Mouse (Mus musculus) liver, embryonic 13.5 days (tissue): Measurements from ENCODE around the gene Egfr. TPM values are rescaled to one million over a fixed set of nuclear protein-coding genes. Genes with fewer than 3 reads are reported as not detected.

ENCODE experiments used
- ATAC-seq: fragments of 200-750 bp; cut with Nextera tagmentation; 2 replicates; pipeline ENCODE4 v1.8.0; 2017; ENCODE audit warnings: low read depth, mild to moderate bottlenecking, moderate number of reproducible peaks, moderate library complexity
- DNase-seq: peaks from one replicate; pipeline ENCODE4 v3.0.0; 2022
- H3K27ac ChIP-seq: fragments of 300-500 bp; sonication (generic); 2 replicates; pipeline ENCODE4 v1.5.1; 2015; ENCODE audit warnings: moderate library complexity, mild to moderate bottlenecking, inconsistent platforms
- H3K27me3 ChIP-seq: fragments of 300-500 bp; sonication (generic); 2 replicates; pipeline ENCODE4 v1.6.1; 2015; ENCODE audit warnings: mild to moderate bottlenecking, inconsistent platforms
- H3K36me3 ChIP-seq: fragments of 300-500 bp; sonication (generic); 2 replicates; pipeline ENCODE4 v1.6.1; 2015; ENCODE audit warnings: mild to moderate bottlenecking, inconsistent platforms
- H3K4me1 ChIP-seq: fragments of 300-500 bp; sonication (generic); replicated peaks from 2 replicates; pipeline ENCODE4 v1.6.1; 2015; ENCODE audit warnings: inconsistent platforms
- H3K4me2 ChIP-seq: fragments of 300-500 bp; sonication (generic); 2 replicates; pipeline ENCODE4 v1.6.1; 2015; ENCODE audit warnings: inconsistent platforms, mild to moderate bottlenecking, moderate library complexity
- H3K4me3 ChIP-seq: fragments of 300-500 bp; sonication (generic); replicated peaks from 2 replicates; pipeline ENCODE4 v1.5.1; 2015; ENCODE audit warnings: mild to moderate bottlenecking, inconsistent platforms
- H3K9ac ChIP-seq: fragments of 300-500 bp; sonication (generic); 2 replicates; pipeline ENCODE4 v1.6.1; 2015; ENCODE audit warnings: mild to moderate bottlenecking, inconsistent platforms
- H3K9me3 ChIP-seq: fragments of 300-500 bp; sonication (generic); replicated peaks from 2 replicates; pipeline ENCODE4 v1.6.1; 2016; ENCODE audit warnings: inconsistent platforms
- WGBS: fragments of 180-500 bp; shearing (Covaris S2); methylation state at CpG from one replicate; pipeline ENCODE4 v1.1.7; 2015; ENCODE audit not compliant: insufficient replicate concordance; 5-methylcytosine and 5-hydroxymethylcytosine counted together
- polyA plus RNA-seq: library from polyadenylated mRNA; unstranded; fragments of >200 nt; fragmentation: Nextera tagmentation; extraction: Ambion mirVana; gene quantifications from 2 replicates; pipeline ENCODE4 v1.2.1, GENCODE M21; 2015

Gene Egfr
- polyA plus RNA-seq, 1 experiment from 2014 or later: 0.67 TPM

DNA sequence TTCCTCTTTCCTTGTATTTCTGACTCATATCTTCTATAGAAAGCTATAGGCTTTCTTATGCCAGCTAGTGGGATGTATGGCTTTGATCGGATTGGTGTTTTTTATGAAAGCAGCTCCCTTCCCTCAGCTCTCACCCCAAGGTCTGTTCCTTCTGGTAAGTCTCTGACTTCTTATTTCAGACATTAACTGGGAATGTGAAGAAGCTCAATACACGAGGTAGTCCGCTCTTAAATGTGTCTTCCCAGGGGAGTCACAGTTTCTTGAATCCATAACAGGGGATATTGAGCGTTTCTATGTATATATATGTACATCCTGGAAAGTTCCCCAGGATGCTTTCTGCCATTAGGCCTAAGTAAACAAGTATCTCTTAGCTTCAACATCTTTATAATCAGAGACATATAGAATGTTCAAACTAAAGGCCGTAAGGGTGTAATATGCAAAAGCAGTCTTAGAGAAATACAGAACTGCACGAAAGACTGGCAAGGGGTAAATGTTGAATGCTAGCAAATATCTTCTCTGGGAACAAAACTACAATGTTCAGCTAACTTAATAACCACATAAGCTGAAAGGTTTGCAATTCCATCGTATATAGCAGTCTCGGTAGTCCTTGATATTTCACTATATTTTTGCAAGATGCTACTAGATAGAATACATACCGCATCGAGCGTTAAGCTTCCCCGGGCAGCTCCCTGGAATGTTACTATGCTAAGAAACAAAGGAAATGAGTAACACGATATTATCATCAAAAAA lies 198.4 kb downstream of the Egfr start:
- Histone ChIP-seq H3K4me2 (peak overlapping the region; percentile 67), H3K36me3 (0 out of 2 replicates have a peak, but pooled peaks cover 5% of the 10 kb centered on the region), H3K27ac (peak overlapping the region; percentile 74), H3K9ac (peak overlapping the region; percentile 79), H3K4me3 (peak overlapping the region; percentile 86), H3K9me3 (no peaks in the 10 kb centered on the region), H3K27me3 (no peaks in the 10 kb centered on the region), H3K4me1 (peaks cover 42% of the 10 kb centered on the region)
- DNase-seq (no peak), ATAC-seq (no peak)
- WGBS: 30% methylated on average over 13 of the region's 13 CpGs

DNA sequence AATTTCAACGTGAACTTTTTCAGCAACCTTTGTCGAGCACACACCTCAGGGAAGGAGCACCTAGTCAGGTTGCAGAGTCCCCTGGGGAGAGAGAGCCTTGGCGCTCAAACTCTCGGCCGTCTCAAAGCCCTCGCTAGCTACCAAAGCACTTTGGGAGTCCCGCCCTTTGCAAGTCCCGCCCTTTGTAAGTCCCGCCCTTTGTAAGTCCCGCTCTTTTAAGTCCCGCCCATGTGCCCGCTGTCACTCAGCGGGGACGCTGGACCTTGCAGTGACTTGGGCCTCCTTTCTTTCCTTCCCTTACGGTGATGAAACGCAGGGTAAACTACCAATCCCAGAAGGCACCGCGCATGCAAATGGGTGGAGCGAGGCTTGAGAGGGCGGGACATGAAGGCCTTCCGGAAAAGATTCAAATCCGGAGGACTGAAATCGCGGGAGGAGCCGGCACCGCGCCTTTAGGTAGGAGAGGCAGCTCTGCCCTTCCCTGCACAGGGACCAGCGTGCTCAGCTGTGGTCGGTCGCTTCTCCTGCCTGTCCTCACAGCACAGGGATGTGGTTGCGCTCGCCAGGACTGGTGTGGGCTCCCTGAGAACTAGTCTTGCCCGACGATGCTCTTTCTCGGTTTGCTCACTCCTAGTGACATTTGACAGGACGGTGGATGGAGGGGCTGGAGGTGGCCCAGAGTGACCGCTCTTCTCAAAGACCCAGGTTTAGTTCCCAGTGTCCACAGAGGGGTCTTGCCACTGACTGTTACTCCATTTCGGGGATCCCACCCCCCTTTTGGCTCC lies 199.2 kb downstream of the Egfr start, which contains the start of gene Fbxo48:
TSS of gene Fbxo48 (plus strand) at position 400 of the 785 bp plus-strand sequence.
- H3K4me1 ChIP-seq: peaks cover 48% of the 10 kb centered on the region
- DNase-seq (peak; percentile 97), ATAC-seq (peak; percentile 99)
- H3K9ac ChIP-seq: peak within 1 kb of the TSS; percentile 93
- H3K4me3 ChIP-seq: peak within 1 kb of the TSS; percentile 86
- no peaks in the 10 kb centered on the region for H3K27me3 ChIP-seq
- WGBS: under 1% methylated on average over 38 of the region's 38 CpGs
- H3K36me3 ChIP-seq: 0 out of 2 replicates have a peak, but pooled peaks cover 5% of the 10 kb centered on the region
- H3K4me2 ChIP-seq: peak within 1 kb of the TSS; percentile 84
- peak within 1 kb of the TSS; percentile 82 for H3K27ac ChIP-seq
- H3K9me3 ChIP-seq: no peaks in the 10 kb centered on the region

DNA sequence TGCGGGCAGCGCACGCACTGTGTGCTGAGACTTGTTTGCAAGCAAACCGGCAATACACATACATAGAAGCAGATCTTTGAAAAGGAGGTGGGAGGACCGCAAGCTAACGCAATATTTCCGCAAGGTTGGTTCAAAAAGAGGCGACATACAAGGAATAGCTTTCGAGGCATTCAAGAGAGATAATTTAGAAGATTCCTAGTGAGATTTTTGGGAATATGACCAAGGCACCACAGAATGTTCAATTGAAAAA lies 199.7 kb downstream of the Egfr start:
- H3K27me3 ChIP-seq: no peaks in the 10 kb centered on the region
- no peaks in the 10 kb centered on the region for H3K9me3 ChIP-seq
- ATAC-seq: peak; percentile 10; the same call in 1 of the 2 replicates
- no peak for DNase-seq
- peak overlapping the region; percentile 86 for H3K4me3 ChIP-seq
- peak overlapping the region; percentile 93 for H3K9ac ChIP-seq
- peaks cover 8% of the 10 kb centered on the region; the same call in 1 of the 2 replicates for H3K36me3 ChIP-seq
- H3K4me2 ChIP-seq: peak overlapping the region; percentile 84
- peak overlapping the region; percentile 82 for H3K27ac ChIP-seq
- H3K4me1 ChIP-seq: peaks cover 53% of the 10 kb centered on the region
- WGBS: 3% methylated on average over 9 of the region's 9 CpGs

DNA sequence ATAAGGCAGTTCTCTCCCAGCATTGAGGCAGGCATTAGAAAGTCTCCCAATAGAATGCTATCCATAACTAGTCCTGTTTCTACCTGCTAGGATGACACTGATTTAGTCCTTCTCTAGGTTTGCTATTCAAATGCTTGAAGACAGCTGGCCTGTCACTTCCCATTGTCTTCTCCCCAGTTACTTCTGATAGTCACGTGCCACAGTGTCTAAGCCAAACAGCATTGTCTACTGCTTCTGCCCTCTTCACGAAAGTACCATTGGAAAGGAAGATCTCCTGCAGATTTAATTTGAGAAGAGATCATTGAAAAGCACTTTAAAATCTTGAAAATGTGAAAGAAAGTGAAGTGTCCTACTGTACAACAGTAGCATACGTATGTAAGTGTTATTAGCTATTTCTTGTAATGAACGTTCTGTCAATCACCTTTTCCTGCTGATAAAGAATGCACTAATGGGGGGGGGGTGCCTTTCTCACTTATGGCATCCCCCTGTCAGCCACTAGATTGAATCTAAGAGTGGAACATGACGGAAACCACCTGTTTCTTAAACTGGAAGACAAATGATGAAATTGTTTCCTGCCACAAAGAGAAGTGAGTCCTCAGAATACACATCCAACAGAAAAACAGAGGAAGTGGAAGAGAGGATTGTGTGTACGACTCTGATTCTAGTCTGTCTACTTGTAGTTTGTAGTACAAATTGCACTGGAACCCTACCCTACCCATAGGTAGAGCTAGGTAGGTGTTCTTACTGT lies 204.3 kb downstream of the Egfr start:
- ATAC-seq: no peak
- H3K27ac ChIP-seq: no peak overlapping the region

DNA sequence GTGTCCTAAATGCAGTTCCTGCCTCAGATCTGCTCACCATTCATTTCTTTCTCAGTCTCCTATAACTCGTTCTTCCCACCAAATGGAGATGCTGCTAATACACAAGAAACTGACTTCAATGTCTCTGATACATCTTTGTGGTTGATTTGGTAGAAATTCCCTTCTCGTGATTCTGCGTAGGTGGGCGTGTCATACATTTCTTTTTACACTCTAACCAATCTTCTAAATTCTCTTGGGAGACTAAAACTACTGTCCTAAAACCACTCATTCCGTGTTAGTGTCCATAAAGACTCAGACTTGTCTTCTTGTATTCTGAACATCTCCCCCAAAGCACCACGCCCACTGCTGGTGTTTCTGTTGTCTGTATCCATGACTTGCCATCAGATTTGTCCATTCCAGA lies 205.0 kb downstream of the Egfr start:
- DNase-seq: no peak
- H3K27me3 ChIP-seq: no peaks in the 10 kb centered on the region
- H3K9me3 ChIP-seq: no peaks in the 10 kb centered on the region
- no peak overlapping the region for H3K4me3 ChIP-seq
- H3K9ac ChIP-seq: no peak overlapping the region
- H3K36me3 ChIP-seq: peaks cover 17% of the 10 kb centered on the region
- H3K4me2 ChIP-seq: no peak overlapping the region
- H3K4me1 ChIP-seq: peaks cover 58% of the 10 kb centered on the region
- no peak for ATAC-seq
- no peak overlapping the region for H3K27ac ChIP-seq
- WGBS: 79% methylated on average over 6 of the region's 6 CpGs

More for the DNA sequence above, 204.3 kb downstream of the Egfr start:
- Histone ChIP-seq H3K4me1 (peaks cover 62% of the 10 kb centered on the region), H3K9ac (no peak overlapping the region), H3K36me3 (peaks cover 17% of the 10 kb centered on the region), H3K4me2 (no peak overlapping the region), H3K4me3 (no peak overlapping the region), H3K27me3 (no peaks in the 10 kb centered on the region), H3K9me3 (no peaks in the 10 kb centered on the region)
- DNase-seq: no peak
- WGBS: 45% methylated on average over 6 of the region's 6 CpGs

DNA sequence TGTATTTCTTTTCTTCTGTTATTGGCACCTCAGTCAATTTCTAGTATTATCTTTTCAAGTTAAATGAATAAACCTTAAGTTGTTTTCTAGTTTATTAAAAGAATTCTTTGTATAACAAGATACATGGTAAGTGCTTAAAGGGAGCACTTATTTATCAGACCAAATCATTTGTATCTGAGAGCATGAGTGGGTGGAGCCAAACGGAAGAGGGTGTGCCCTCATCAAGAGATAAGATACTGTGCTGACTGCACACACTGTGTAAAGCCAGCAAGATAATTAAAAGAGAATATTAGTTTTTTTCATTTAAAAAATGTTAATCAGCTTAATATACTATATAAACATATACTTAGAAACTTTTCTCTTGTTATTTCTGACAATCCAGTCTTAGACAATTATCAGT lies 206.5 kb downstream of the Egfr start:
- H3K9me3 ChIP-seq: no peaks in the 10 kb centered on the region
- ATAC-seq (peak; percentile 96), DNase-seq (no peak)
- peaks cover 43% of the 10 kb centered on the region for H3K4me1 ChIP-seq
- peaks cover 16% of the 10 kb centered on the region for H3K36me3 ChIP-seq
- WGBS: 19% methylated on average over 1 of the region's 1 CpGs
- H3K9ac ChIP-seq: no peak overlapping the region
- H3K27ac ChIP-seq: no peak overlapping the region
- no peak overlapping the region for H3K4me2 ChIP-seq
- H3K4me3 ChIP-seq: no peak overlapping the region
- H3K27me3 ChIP-seq: no peaks in the 10 kb centered on the region

Other genes with a start within 250 kb of the Egfr start
- 35.3 and 36.8 TPM in 2 replicates for gene Sec61g, start 243.7 kb upstream of the Egfr start, polyA plus RNA-seq
- 1.8 TPM in 2 replicates for gene Fbxo48, start 199.2 kb downstream of the Egfr start, polyA plus RNA-seq